Mouse (Mus musculus) thymus, postnatal 36 days (tissue): ENCODE data around the gene Mcoln2.

Source experiments
- DNase-seq, 2 experiments: peaks; one replicate each; pipeline ENCODE4 v3.0.0; 2022; ENCODE audit warnings: mixed read lengths in 2 of 2

The Mcoln2 gene

DNA sequence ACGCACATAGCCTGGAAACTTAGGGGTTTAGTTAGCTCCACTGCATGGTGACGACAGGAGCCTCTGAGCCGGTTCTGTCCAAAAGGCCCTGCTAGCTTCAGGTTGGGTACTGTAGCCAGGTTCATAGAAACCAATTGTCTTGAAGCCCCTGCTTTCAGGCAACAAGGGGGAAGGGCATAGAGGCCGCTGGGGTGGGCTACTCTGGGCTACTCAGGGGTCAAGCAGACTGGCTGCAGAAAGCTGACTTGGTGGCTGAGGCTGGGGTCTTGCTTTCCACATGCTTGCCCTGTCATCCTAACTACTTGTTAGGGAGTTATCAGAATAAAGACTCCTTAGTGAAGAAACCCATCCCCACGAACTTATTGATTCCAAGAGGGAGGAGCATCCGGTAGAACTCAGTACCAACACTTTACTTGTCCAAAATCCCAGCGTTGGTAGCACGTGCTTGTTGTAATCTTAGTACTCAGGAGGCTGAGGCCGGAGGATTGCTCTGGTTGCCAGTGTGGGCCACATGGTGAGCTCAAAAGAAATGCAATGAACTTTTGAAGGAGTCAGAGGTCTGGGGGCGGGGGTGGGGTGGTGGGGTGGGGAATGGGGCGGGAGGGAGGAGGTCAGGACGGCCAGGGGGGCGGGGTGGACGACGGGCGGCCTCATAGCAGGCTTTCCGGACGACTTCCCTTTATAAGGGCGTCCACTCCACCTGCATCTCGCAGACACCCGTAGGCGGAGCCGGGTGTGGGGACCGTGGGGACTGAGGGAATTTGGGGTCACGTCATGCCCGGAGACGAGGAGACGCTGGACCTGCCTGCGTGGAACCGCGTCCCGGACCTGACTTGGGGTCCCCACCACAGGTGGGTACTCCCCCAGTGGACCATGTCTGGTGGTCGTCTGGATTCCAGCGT lies at the start of gene Mcoln2:
Gene Mcoln2 (plus strand): TSS at position 678 of the 902 bp plus-strand sequence.
- DNase-seq, result peak; percentile 35 to 46

DNA sequence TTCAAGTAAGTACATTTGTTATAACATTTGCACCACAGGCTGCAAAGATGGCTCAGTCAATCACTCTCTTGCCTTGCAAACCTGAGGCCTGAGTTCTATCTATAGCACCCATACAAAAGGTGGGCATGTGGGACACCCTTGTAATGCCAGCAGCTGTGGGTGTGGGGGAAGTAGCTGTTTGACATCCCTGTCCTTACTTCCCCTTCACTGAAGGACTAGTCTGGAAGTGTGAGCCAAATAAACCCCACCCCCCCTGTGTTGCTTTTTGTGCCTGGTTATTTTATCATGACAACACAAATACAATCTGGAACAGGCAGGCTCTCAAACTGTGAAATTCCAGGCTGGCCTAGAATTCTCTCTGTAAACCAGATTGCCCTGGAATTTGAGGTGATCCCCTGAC lies 49.7 kb upstream of the Mcoln2 start:
- DNase-seq, result no peak

- peak; percentile 47 to 48 for DNase-seq
Measured at GRCm38 (mm10) chr3:146102049-146102448, 47.6 kb upstream of the Mcoln2 start.

GRCm38 (mm10) chr3:146107116-146107849 lies 42.4 kb upstream of the Mcoln2 start:
- DNase-seq, result no peak

DNA sequence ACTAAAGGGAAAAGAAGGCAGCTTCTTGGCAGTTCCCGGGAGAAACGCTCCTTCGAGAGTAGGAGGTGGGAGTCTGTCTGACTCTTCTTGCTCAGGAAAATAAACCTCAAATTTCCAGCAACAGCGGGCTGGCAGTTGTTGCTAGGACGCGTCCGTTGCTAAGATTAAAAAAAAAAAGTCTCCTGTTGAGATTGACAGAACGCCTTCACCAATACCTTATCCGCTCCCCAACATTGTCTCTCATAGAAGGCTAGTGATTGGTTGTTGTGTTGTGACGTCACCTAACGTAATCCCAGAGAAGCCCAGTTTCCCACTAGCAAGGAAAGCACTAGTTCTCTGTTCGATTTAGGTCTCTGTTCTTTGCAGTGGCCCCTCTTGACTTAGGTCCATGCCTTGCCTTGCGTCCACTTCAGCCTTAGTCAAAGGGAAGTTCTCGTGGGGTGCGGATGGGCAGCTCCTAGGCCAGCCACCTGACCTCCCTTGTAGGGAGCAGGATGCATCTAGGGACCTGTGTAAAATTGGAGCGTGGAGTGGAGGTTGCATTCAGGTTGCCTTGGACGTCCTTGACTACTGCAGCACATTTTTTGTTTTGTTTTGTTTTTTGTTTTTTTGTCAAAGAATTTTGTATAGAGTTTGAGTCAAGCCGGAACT lies 41.6 kb upstream of the Mcoln2 start, which contains the start of gene Wdr63:
Gene Wdr63 (minus strand): TSS at position 210 of the 651 bp plus-strand sequence.
- peak; percentile 15 to 30 for DNase-seq

DNA sequence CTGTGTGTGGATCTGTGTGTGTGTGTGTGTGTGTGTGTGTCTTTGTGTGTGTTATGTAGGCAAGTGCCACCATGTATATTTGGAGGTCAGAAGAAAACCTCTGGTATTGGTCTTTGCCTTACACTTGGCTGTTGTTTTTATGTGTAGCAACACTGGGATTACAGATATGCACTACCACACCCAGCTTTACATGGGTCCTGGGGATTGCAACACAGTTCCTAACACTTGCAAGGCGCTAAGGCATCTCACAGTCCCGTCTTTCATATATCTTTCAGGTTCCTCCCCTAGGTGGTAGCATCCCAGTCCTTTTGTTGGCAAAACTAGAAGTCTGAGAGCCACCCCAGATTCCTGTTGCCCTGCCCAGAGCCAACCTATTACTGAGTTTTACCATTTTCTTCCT lies 40.7 kb upstream of the Mcoln2 start:
- no peak for DNase-seq

- no peak for DNase-seq
Measured at GRCm38 (mm10) chr3:146110358-146110757, 39.3 kb upstream of the Mcoln2 start.

DNA sequence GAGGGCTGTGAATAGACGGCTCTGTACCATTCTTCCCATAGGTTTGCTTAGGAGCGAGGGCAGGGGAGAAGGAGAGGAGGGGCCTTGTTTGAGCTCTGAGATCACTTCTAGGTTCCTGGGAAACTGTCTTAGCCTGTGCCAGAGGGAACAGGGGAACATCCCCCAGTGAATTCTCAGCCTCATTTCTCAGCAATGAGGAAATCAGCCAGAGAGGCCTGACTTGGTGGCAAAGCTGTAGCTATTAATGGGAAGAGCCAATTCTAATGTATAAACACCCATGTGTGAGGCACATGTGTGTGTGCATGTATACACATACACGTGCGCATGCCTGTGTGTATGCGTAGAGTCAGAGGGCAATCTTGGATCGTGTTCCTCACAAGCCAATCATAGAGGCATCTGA lies 38.7 kb upstream of the Mcoln2 start:
- DNase-seq, result no peak

- DNase-seq, result no peak
Measured at GRCm38 (mm10) chr3:146117258-146117996, 32.2 kb upstream of the Mcoln2 start, which contains the start of gene Mcoln3. Gene Mcoln3 (plus strand): TSS chr3:146117450.

DNA sequence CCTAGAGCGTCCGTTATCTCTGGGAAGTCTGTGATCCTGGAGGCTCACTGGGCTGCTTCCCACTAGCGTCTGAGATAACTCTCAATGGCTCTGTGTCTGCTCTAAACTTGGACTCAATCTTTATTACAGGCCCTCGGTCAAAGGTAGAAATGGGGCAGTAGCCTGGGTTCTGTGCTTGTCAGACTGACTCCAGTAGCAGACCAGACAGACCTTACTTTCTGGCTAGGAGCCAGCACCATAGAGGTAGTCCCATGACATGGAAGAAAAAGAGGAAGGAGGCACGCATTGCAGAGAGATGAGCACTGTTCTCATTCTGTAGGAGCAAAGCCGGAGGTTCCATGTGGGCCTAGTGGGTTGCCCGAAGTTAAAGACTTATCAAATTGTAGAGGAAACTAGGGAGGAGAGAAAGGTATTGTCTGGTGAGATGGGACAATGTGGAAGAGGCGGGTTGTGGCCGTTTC lies 31.6 kb upstream of the Mcoln2 start:
- no peak for DNase-seq

DNA sequence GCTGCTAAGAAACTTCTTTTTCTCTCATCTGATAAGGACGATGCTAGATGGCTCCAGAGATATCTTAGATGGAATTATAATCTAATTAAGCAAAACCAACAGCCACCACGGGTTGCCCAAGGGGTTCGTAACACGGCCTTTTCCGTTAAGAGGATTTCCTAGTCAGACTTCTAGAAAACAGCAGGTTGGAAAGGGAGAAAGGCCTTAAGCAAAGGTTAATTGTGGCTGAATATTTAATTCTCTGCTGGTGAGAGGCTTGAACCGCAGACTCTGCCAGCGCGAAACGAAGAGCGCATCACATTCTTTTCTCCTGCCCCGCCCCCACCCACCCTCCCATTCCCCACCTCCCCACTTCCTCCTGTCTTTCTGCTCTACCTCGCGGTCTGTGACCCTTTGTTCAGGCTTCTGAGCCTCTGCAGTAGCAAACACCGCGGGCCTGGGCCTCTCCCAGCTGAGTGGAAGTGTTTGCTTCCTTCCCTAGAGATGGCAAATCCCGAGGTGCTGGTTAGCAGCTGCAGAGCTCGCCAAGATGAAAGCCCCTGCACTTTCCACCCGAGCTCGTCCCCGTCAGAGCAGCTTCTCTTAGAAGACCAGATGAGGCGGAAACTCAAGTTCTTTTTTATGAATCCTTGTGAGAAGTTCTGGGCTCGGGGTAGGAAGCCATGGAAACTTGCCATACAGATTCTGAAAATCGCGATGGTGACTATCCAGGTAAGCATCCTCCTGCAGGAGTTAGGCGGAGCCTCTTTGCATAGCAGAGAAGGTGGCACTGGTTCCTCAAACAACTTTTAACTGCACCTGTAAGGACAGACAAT lies 28.1 kb upstream of the Mcoln2 start:
- DNase-seq, result peak; percentile 74 to 83

DNA sequence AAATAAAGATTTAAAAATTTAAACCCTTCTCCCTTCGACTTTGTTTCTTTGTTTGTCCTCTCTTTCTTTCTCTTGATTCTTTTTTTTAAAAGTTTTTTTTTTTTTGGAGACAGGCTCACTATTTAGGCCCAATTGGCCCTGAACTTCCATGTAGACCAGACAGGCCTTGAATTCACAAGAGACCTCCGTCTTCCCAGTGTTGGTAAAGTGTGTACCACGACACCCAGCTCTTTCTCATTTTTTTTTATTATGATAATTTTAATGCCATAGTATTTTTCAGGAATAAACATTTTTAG lies 27.6 kb upstream of the Mcoln2 start:
- DNase-seq, result no peak

GRCm38 (mm10) chr3:146122807-146123463 lies 26.7 kb upstream of the Mcoln2 start:
- no peak for DNase-seq

DNA sequence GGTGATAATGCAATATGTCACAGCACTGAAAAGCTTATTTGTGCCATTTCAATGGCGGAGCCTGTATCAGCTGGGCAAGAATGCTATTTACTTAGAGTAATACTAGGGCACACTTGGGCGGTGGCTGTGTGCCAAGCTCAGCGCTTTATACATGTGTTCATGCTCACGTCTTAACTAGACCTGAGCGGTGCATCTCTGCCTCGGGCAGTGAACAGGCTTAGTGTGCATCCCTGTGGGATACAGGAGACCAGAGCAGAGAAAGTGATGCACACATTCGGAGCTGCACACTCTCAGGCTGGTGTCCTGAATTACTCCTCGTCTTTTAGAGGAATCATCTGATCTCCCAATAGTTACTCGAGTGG lies 26.2 kb upstream of the Mcoln2 start:
- DNase-seq, result no peak

- DNase-seq, result no peak
Measured at GRCm38 (mm10) chr3:146127205-146127604, 22.4 kb upstream of the Mcoln2 start.

GRCm38 (mm10) chr3:146134834-146135233 lies 14.8 kb upstream of the Mcoln2 start:
- no peak for DNase-seq

GRCm38 (mm10) chr3:146135417-146135816 lies 14.2 kb upstream of the Mcoln2 start:
- no peak for DNase-seq

GRCm38 (mm10) chr3:146136422-146136821 lies 13.2 kb upstream of the Mcoln2 start:
- no peak for DNase-seq

DNA sequence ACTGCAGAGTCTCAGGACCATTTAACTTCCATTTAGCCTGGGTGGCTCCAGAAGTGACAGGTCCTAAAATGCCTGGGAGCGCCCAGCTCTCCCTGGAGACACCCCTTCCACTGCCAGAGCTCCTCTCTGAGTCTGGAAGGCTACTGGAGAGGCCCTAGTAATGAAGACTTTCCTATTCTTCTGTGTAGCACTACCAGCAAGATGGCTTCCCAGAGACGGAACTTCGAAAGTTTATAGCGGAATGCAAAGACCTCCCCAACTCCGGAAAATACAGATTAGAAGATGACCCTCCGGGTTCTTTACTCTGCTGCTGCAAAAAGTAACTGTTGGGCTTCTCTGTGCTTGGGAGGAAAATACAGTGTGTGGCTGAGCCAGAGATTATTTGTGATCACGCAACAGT lies 9.4 kb upstream of the Mcoln2 start:
- no peak for DNase-seq

GRCm38 (mm10) chr3:146142523-146142922 lies 7.1 kb upstream of the Mcoln2 start:
- DNase-seq, result no peak

- no peak for DNase-seq
Measured at GRCm38 (mm10) chr3:146145501-146145900, 4.1 kb upstream of the Mcoln2 start.
